Mouse (Mus musculus) MEL (cell line): Measurements from ENCODE around the gene Hrnr. TPM values are rescaled to one million over a fixed set of nuclear protein-coding genes. Genes with fewer than 3 reads are reported as not detected.
A peak's percentile ranks its signal among the peaks of the same experiment; 100 is the strongest.

Source experiments
- DNase-seq: peaks from one replicate; pipeline ENCODE4 v3.0.0; 2011; ENCODE audit warnings: low read depth, low spot score
- H3K27ac ChIP-seq: 2 replicates; pipeline ENCODE4 v1.5.1; 2012; ENCODE audit warnings: low read depth, mild to moderate bottlenecking, control low read depth, low read length, moderate library complexity; ENCODE audit not compliant: control insufficient read depth
- H3K27me3 ChIP-seq, 2 experiments: fragments of 150-350 bp in 1 of 2; sonication (generic) in 1 of 2; 2 replicates each; pipeline ENCODE4 v1.6.1; 2012; ENCODE audit warnings: low read length in 2 of 2, mild to moderate bottlenecking in 2 of 2, improper control_type of control experiment in 1 of 2, moderate library complexity in 1 of 2; ENCODE audit not compliant: insufficient read depth in 2 of 2, control insufficient read depth in 1 of 2
- H3K36me3 ChIP-seq, 2 experiments: 2 replicates each; pipeline ENCODE4 v1.6.1; 2012 to 2014; ENCODE audit warnings: low read length in 2 of 2, improper control_type of control experiment in 1 of 2, inconsistent platforms in 1 of 2, mild to moderate bottlenecking in 1 of 2; ENCODE audit not compliant: insufficient read depth in 2 of 2, control insufficient read depth in 1 of 2
- H3K4me1 ChIP-seq, 2 experiments: fragments of 150-350 bp in 1 of 2; sonication (generic) in 1 of 2; 2 replicates each; pipeline ENCODE4 v1.6.1; 2012; ENCODE audit warnings: low read length in 2 of 2, improper control_type of control experiment in 1 of 2, mild to moderate bottlenecking in 1 of 2; ENCODE audit not compliant: insufficient read depth in 2 of 2, control insufficient read depth in 1 of 2
- H3K4me3 ChIP-seq, 2 experiments: fragments of 150-350 bp in 1 of 2; sonication (generic) in 1 of 2; 2 replicates each; pipeline ENCODE4 v1.5.1; 2012; ENCODE audit warnings: low read depth in 2 of 2, low read length in 2 of 2, mild to moderate bottlenecking in 2 of 2, moderate library complexity in 2 of 2, control low read depth in 1 of 2, improper control_type of control experiment in 1 of 2; ENCODE audit not compliant: control insufficient read depth in 1 of 2, insufficient read depth in 1 of 2
- H3K79me2 ChIP-seq: 2 replicates; pipeline ENCODE4 v1.6.1; 2012; ENCODE audit warnings: mild to moderate bottlenecking, low read length, moderate library complexity; ENCODE audit not compliant: control insufficient read depth, poor library complexity, insufficient read depth
- H3K9ac ChIP-seq: 2 replicates; pipeline ENCODE4 v1.6.1; 2012; ENCODE audit warnings: low read depth, mild to moderate bottlenecking, control low read depth, low read length, moderate library complexity; ENCODE audit not compliant: control insufficient read depth, poor library complexity, severe bottlenecking
- H3K9me3 ChIP-seq: fragments of 150-350 bp; sonication (generic); replicated peaks from 2 replicates; pipeline ENCODE4 v1.6.1; 2012; ENCODE audit warnings: mild to moderate bottlenecking, low read length, improper control_type of control experiment, moderate library complexity; ENCODE audit not compliant: insufficient read depth
- BHLHE40 ChIP-seq: IDR thresholded peaks from 2 replicates; pipeline ENCODE4 v1.6.1; 2012; ENCODE audit warnings: low read depth, mild to moderate bottlenecking, inconsistent platforms, low read length, improper control_type of control experiment, borderline replicate concordance
- CHD2 ChIP-seq: IDR thresholded peaks from 2 replicates; pipeline ENCODE4 v1.6.1; 2011; ENCODE audit warnings: low read length, improper control_type of control experiment
- CTCF ChIP-seq, 3 experiments: IDR thresholded peaks in 2 of 3; conservative IDR thresholded peaks in 1 of 3; 2 replicates each; pipeline ENCODE4 v1.5.1; 2011 to 2012; ENCODE audit warnings: low read length in 3 of 3, low read depth in 2 of 3, mild to moderate bottlenecking in 2 of 3, improper control_type of control experiment in 1 of 3, inconsistent platforms in 1 of 3, mixed read lengths in 1 of 3, moderate library complexity in 1 of 3; ENCODE audit not compliant: control insufficient read depth in 1 of 3, insufficient read depth in 1 of 3, poor library complexity in 1 of 3, severe bottlenecking in 1 of 3
- ELF1 ChIP-seq: IDR thresholded peaks from 2 replicates; pipeline ENCODE4 v1.6.1; 2014; ENCODE audit warnings: low read depth, mild to moderate bottlenecking, inconsistent platforms, low read length, improper control_type of control experiment, moderate library complexity
- EP300 ChIP-seq, 2 experiments: IDR thresholded peaks; 2 replicates each; pipeline ENCODE4 v1.6.1; 2011; ENCODE audit warnings: improper control_type of control experiment in 2 of 2, low read length in 2 of 2, low read depth in 1 of 2, mild to moderate bottlenecking in 1 of 2
- GABPA ChIP-seq: IDR thresholded peaks from 2 replicates; pipeline ENCODE4 v1.6.1; 2012; ENCODE audit warnings: low read depth, mild to moderate bottlenecking, inconsistent platforms, low read length, improper control_type of control experiment, moderate library complexity
- JUND ChIP-seq: IDR thresholded peaks from 2 replicates; pipeline ENCODE4 v1.6.1; 2011; ENCODE audit warnings: low read depth, mild to moderate bottlenecking, improper control_type of control experiment, low read length
- MAFK ChIP-seq: IDR thresholded peaks from 2 replicates; pipeline ENCODE4 v1.6.1; 2011; ENCODE audit warnings: low read depth, mild to moderate bottlenecking, low read length, improper control_type of control experiment, borderline replicate concordance
- MAX ChIP-seq: IDR thresholded peaks from 2 replicates; pipeline ENCODE4 v1.6.1; 2011; ENCODE audit warnings: low read length, improper control_type of control experiment
- MAZ ChIP-seq: IDR thresholded peaks from 2 replicates; pipeline ENCODE4 v1.6.1; 2012; ENCODE audit warnings: low read depth, mild to moderate bottlenecking, inconsistent platforms, low read length, improper control_type of control experiment
- MYB ChIP-seq: IDR thresholded peaks from 2 replicates; pipeline ENCODE4 v1.6.1; 2011; ENCODE audit warnings: mild to moderate bottlenecking, low read depth, low read length, improper control_type of control experiment
- NELFE ChIP-seq: IDR thresholded peaks from 2 replicates; pipeline ENCODE4 v1.6.1; 2011; ENCODE audit warnings: low read depth, low read length, improper control_type of control experiment
- NRF1 ChIP-seq: IDR thresholded peaks from 2 replicates; pipeline ENCODE4 v1.6.1; 2014; ENCODE audit warnings: low read depth, mild to moderate bottlenecking, inconsistent platforms, low read length, improper control_type of control experiment, moderate library complexity; ENCODE audit not compliant: poor library complexity, insufficient read depth, severe bottlenecking
- POLR2A ChIP-seq, 2 experiments: IDR thresholded peaks; 2 replicates each; pipeline ENCODE4 v1.6.1; 2011 to 2012; ENCODE audit warnings: low read length in 2 of 2, mild to moderate bottlenecking in 2 of 2, control low read depth in 1 of 2, improper control_type of control experiment in 1 of 2, low read depth in 1 of 2, moderate library complexity in 1 of 2; ENCODE audit not compliant: control insufficient read depth in 1 of 2, insufficient read depth in 1 of 2, poor library complexity in 1 of 2
- RAD21 ChIP-seq: IDR thresholded peaks from 2 replicates; pipeline ENCODE4 v1.6.1; 2011; ENCODE audit warnings: mild to moderate bottlenecking, low read depth, low read length, improper control_type of control experiment
- RCOR1 ChIP-seq: IDR thresholded peaks from 2 replicates; pipeline ENCODE4 v1.6.1; 2012; ENCODE audit warnings: low read depth, mild to moderate bottlenecking, inconsistent platforms, low read length, improper control_type of control experiment
- SMC3 ChIP-seq: IDR thresholded peaks from 2 replicates; pipeline ENCODE4 v1.6.1; 2011; ENCODE audit warnings: low read depth, low read length, improper control_type of control experiment
- TBP ChIP-seq: IDR thresholded peaks from 2 replicates; pipeline ENCODE4 v1.8.0; 2011; ENCODE audit warnings: low read depth, low read length, improper control_type of control experiment
- UBTF ChIP-seq: IDR thresholded peaks from 2 replicates; pipeline ENCODE4 v1.6.1; 2012; ENCODE audit warnings: low read depth, mild to moderate bottlenecking, inconsistent platforms, low read length, improper control_type of control experiment, moderate library complexity, borderline replicate concordance; ENCODE audit not compliant: insufficient read depth
- USF2 ChIP-seq, 2 experiments: IDR thresholded peaks; 2 replicates each; pipeline ENCODE4 v1.6.1; 2011 to 2012; ENCODE audit warnings: improper control_type of control experiment in 2 of 2, low read length in 2 of 2, borderline replicate concordance in 1 of 2, inconsistent platforms in 1 of 2, low read depth in 1 of 2, mild to moderate bottlenecking in 1 of 2; ENCODE audit not compliant: insufficient read depth in 1 of 2
- ZNF384 ChIP-seq: IDR thresholded peaks from 2 replicates; pipeline ENCODE4 v1.6.1; 2012; ENCODE audit warnings: low read depth, mild to moderate bottlenecking, inconsistent platforms, low read length, improper control_type of control experiment
- polyA plus RNA-seq, 2 experiments: library from polyadenylated mRNA; stranded (reverse) in 1 of 2; unstranded in 1 of 2; fragments of >175 nt in 1 of 2; fragments of >200 nt in 1 of 2; gene quantifications; 2 replicates each; pipeline versions ENCODE4 v1.2.1 to v1.2.4; 2012; ENCODE audit warnings: low replicate concordance in 2 of 2, low read depth in 1 of 2; ENCODE audit not compliant: insufficient read length in 2 of 2, insufficient read depth in 1 of 2, missing spikeins in 1 of 2
- total RNA-seq: library from RNA; depleted of rRNA; stranded (reverse); fragments of 300-350 nt; gene quantifications from 2 replicates; pipeline ENCODE4 v1.2.3, GENCODE M21; 2012

The Hrnr gene
- total and polyA plus RNA-seq, 3 experiments: not detected

GRCm38 (mm10) chr3:93301896-93302295 is 17.7 kb upstream of the Hrnr start:
- no peak overlapping the region for H3K9ac ChIP-seq
- DNase-seq: no peak
- H3K79me2 ChIP-seq: no peaks in the 10 kb centered on the region
- no peaks in the 10 kb centered on the region for H3K36me3 ChIP-seq
- H3K4me3 ChIP-seq: no peak overlapping the region
- no peaks in the 10 kb centered on the region for H3K27me3 ChIP-seq
- H3K9me3 ChIP-seq: no peaks in the 10 kb centered on the region
- TF ChIP-seq MAFK (no peak), ZNF384 (no peak), RCOR1 (no peak), NRF1 (no peak), TBP (no peak), EP300 (IDR thresholded peaks at IDR 0.05; ENCODE audit: low read depth in 1 of 2, low read length in 2 of 2) (no peak), MAZ (no peak), USF2 (IDR thresholded peaks at IDR 0.05; ENCODE audit: borderline replicate concordance in 1 of 2, insufficient read depth in 1 of 2, low read depth in 1 of 2, low read length in 2 of 2) (no peak), GABPA (no peak), MAX (no peak), JUND (no peak), NELFE (no peak), UBTF (no peak), BHLHE40 (no peak), ELF1 (no peak), MYB (no peak), CHD2 (no peak), POLR2A (IDR thresholded peaks at IDR 0.05; ENCODE audit: control insufficient read depth in 1 of 2, insufficient read depth in 1 of 2, low read depth in 1 of 2, low read length in 2 of 2, poor library complexity in 1 of 2) (no peak)
- no peak overlapping the region for H3K27ac ChIP-seq
- no peaks in the 10 kb centered on the region for H3K4me1 ChIP-seq

DNA sequence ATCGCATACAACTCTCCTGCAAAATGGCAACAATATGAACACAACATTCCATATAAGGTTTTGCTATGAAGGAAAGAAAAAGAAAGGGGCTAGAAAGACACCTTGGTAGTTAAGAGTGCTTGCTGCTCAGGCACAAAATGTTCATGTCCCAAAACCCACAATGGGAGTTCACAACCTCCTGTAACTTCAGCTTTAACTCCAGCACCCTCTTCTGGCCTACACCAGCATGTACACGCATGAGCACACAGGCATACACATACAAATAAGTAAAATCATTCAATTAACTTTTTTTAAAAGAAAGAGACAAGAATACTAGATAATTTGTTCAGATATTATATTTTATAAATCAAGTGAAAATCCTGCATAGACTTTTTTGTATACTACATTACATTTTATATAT is 13.4 kb upstream of the Hrnr start:
- no peak for TF ChIP-seq MAZ
- TF ChIP-seq RAD21: peak; percentile 9
- peak; percentile 15; the same call in 1 of the 2 replicates for TF ChIP-seq SMC3
- peak in 1 of 3 experiments; percentile 14; a peak in 1 of 6 replicates for TF ChIP-seq CTCF (IDR thresholded peaks at IDR 0.05 in 2 of 3, conservative IDR thresholded peaks at IDR 0.05 in 1 of 3; ENCODE audit: control insufficient read depth in 1 of 3, insufficient read depth in 1 of 3, low read depth in 2 of 3, low read length in 3 of 3, poor library complexity in 1 of 3, severe bottlenecking in 1 of 3)
- H3K79me2 ChIP-seq: no peaks in the 10 kb centered on the region
- H3K4me3 ChIP-seq: no peak overlapping the region
- H3K9me3 ChIP-seq: no peaks in the 10 kb centered on the region
- H3K27me3 ChIP-seq: no peaks in the 10 kb centered on the region
- H3K4me1 ChIP-seq: no peaks in the 10 kb centered on the region
- no peak overlapping the region for H3K9ac ChIP-seq
- no peaks in the 10 kb centered on the region for H3K36me3 ChIP-seq
- DNase-seq: no peak
- no peak overlapping the region for H3K27ac ChIP-seq
